ENCODE assay signal across 21 mouse cellular contexts in the genomic region with DNA sequence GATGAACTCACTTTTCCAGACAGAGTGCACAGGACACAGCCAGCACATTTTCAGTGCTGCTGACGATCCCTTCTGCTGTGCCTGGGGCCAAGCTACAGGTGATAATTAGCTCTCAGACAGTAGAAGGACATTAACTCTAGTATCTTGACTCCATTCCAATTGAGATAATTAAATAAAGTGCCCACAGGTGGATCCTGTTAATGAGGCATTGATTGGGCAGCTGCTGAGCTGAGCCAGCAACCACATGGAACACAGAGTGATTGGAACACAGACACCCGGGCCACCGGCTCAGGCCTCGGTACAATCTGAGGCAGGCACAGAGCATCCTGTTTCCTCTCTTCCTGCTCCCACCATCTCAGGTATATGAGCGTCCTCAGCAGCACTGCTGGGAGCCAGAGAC.
DNase-seq lines count a peak whose midpoint lies in the region; ATAC-seq lines count a peak whose summit lies in the region.
"Had no signal": no experiment of that assay in that cellular context is flagged by ENCODE, and none has a peak within 500 bp of the region (broad histone marks: within the 10 kb centered on the region; RNA-seq: fewer than 3 reads in every experiment).

No protein-coding gene starts in this region.

- H3K4me2 ChIP-seq in forebrain, embryonic 14.5 days (ENCODE audit: low read length), result no peak overlapping the region
- no peak overlapping the region for H3K4me2 ChIP-seq in forebrain, embryonic 13.5 days
- H3K4me2 ChIP-seq in neural tube, embryonic 13.5 days, result no peak overlapping the region
- H3K4me2 ChIP-seq in hindbrain, embryonic 16.5 days (ENCODE audit: low read length), result no peak overlapping the region
- H3K4me2 ChIP-seq: embryonic facial prominence, embryonic 15.5 days; heart, embryonic 15.5 days had no signal

- no peaks in the 10 kb centered on the region for H3K9me3 ChIP-seq in forebrain, embryonic 14.5 days (replicated peaks; ENCODE audit: control insufficient read depth, low read length)
- 0 out of 2 replicates have a peak, but pooled peaks cover 7% of the 10 kb centered on the region for H3K9me3 ChIP-seq in forebrain, embryonic 13.5 days (replicated peaks)
- H3K9me3 ChIP-seq in neural tube, embryonic 13.5 days, result peaks cover 8% of the 10 kb centered on the region; the same call in 1 of the 2 replicates
- peaks cover 2% of the 10 kb centered on the region; the same call in 1 of the 2 replicates for H3K9me3 ChIP-seq in hindbrain, embryonic 16.5 days (ENCODE audit: control insufficient read depth, low read length)
- H3K9me3 ChIP-seq: embryonic facial prominence, embryonic 15.5 days; heart, embryonic 15.5 days had no signal

- H3K9ac ChIP-seq in forebrain, embryonic 14.5 days (ENCODE audit: low read length), result no peak overlapping the region
- H3K9ac ChIP-seq in forebrain, embryonic 13.5 days, result no peak overlapping the region
- no peak overlapping the region for H3K9ac ChIP-seq in neural tube, embryonic 13.5 days
- H3K9ac ChIP-seq in hindbrain, embryonic 16.5 days (ENCODE audit: low read depth, low read length), result no peak overlapping the region
- H3K9ac ChIP-seq: embryonic facial prominence, embryonic 15.5 days; heart, embryonic 15.5 days had no signal

- no peaks in the 10 kb centered on the region for H3K4me1 ChIP-seq in forebrain, embryonic 14.5 days (ENCODE audit: control insufficient read depth, insufficient read depth, low read length)
- H3K4me1 ChIP-seq in forebrain, embryonic 13.5 days, result peaks cover 6% of the 10 kb centered on the region; the same call in 1 of the 2 replicates
- H3K4me1 ChIP-seq in neural tube, embryonic 13.5 days (replicated peaks), result peaks cover 12% of the 10 kb centered on the region
- H3K4me1 ChIP-seq in hindbrain, embryonic 16.5 days (ENCODE audit: control insufficient read depth, insufficient read depth, low read depth, low read length), result no peaks in the 10 kb centered on the region

- no peaks in the 10 kb centered on the region for H3K27me3 ChIP-seq in forebrain, embryonic 14.5 days (replicated peaks; ENCODE audit: control insufficient read depth, insufficient read depth, low read length)
- peaks cover 17% of the 10 kb centered on the region for H3K27me3 ChIP-seq in forebrain, embryonic 13.5 days
- H3K27me3 ChIP-seq in neural tube, embryonic 13.5 days, result peaks cover 9% of the 10 kb centered on the region; the same call in 1 of the 2 replicates
- H3K27me3 ChIP-seq in hindbrain, embryonic 16.5 days (replicated peaks; ENCODE audit: control insufficient read depth, insufficient read depth, low read length), result no peaks in the 10 kb centered on the region; the same call in 1 of the 2 replicates
- H3K27me3 ChIP-seq: heart, embryonic 15.5 days had no signal

- no peak overlapping the region for H3K4me3 ChIP-seq in forebrain, embryonic 14.5 days (ENCODE audit: low read depth, low read length)
- no peak overlapping the region for H3K4me3 ChIP-seq in forebrain, embryonic 13.5 days
- H3K4me3 ChIP-seq in neural tube, embryonic 13.5 days, result no peak overlapping the region
- H3K4me3 ChIP-seq in hindbrain, embryonic 16.5 days (ENCODE audit: low read length), result no peak overlapping the region
- H3K4me3 ChIP-seq: embryonic facial prominence, embryonic 15.5 days; heart, adult 2 months; heart, embryonic 15.5 days had no signal

- no peak overlapping the region for H3K27ac ChIP-seq in forebrain, embryonic 14.5 days (ENCODE audit: low read depth, low read length)
- no peak overlapping the region for H3K27ac ChIP-seq in forebrain, embryonic 13.5 days
- H3K27ac ChIP-seq in neural tube, embryonic 13.5 days (replicated peaks), result no peak overlapping the region
- H3K27ac ChIP-seq in hindbrain, embryonic 16.5 days (ENCODE audit: low read depth, low read length), result no peak overlapping the region
- H3K27ac ChIP-seq: embryonic facial prominence, embryonic 15.5 days; heart, adult 2 months; heart, embryonic 15.5 days had no signal

- no peaks in the 10 kb centered on the region for H3K36me3 ChIP-seq in forebrain, embryonic 14.5 days (ENCODE audit: control insufficient read depth, insufficient read depth, low read length)
- H3K36me3 ChIP-seq in forebrain, embryonic 13.5 days (ENCODE audit: poor library complexity, severe bottlenecking), result no peaks in the 10 kb centered on the region
- H3K36me3 ChIP-seq in neural tube, embryonic 13.5 days, result no peaks in the 10 kb centered on the region
- H3K36me3 ChIP-seq in hindbrain, embryonic 16.5 days (ENCODE audit: control insufficient read depth, insufficient read depth, low read length), result no peaks in the 10 kb centered on the region
- H3K36me3 ChIP-seq: embryonic facial prominence, embryonic 15.5 days; heart, embryonic 15.5 days had no signal

- peak; percentile 41 for DNase-seq in forebrain, embryonic 14.5 days (ENCODE audit: low spot score)
- DNase-seq in neural tube, embryonic 10.5 days (ENCODE audit: extremely low spot score, low spot score), result no peak
- no peak for DNase-seq in gastrocnemius, postnatal 4 days (ENCODE audit: low spot score in 2 of 2)
- no peak for DNase-seq in gastrocnemius, adult 8-10 months (ENCODE audit: low spot score in 2 of 2)
- DNase-seq: adrenal gland, adult 2 months; gastrocnemius, postnatal 25 days; heart, adult 2 months; heart, postnatal 36 days; kidney, adult 2 months; kidney, postnatal 10 days; lung, postnatal 4 days; right cerebral cortex, postnatal 14 days; spleen, adult 18-20 months had no signal

- 53% methylated on average over 5 of the region's 5 CpGs for WGBS in forebrain, embryonic 14.5 days
- WGBS in forebrain, embryonic 13.5 days, result 56% methylated on average over 5 of the region's 5 CpGs
- WGBS in neural tube, embryonic 13.5 days, result 54% methylated on average over 5 of the region's 5 CpGs
- 46% methylated on average over 5 of the region's 5 CpGs for WGBS in hindbrain, embryonic 16.5 days

- ATAC-seq in forebrain, embryonic 14.5 days, result no peak
- ATAC-seq in forebrain, embryonic 13.5 days, result no peak
- ATAC-seq in neural tube, embryonic 13.5 days (ENCODE audit: low read depth), result peak; percentile 74
- ATAC-seq in hindbrain, embryonic 16.5 days, result peak; percentile 48
- ATAC-seq: forebrain, embryonic 16.5 days; midbrain, embryonic 16.5 days; Patski had no signal

Comparison
In these comparisons a context has a peak if more than half of its experiments do, and no peak if none do; other contexts are left out.
1. ATAC-seq: peak in neural tube, embryonic 13.5 days (single experiment) and hindbrain, embryonic 16.5 days (single experiment); none in forebrain, embryonic 14.5 days (single experiment) and forebrain, embryonic 13.5 days (single experiment).